Comparison of ENCODE assay signal across 8 mouse cellular contexts in genomic region chr7:137549991-137550390, GRCm38 (mm10).
DNase-seq lines count a peak whose midpoint lies in the region; ATAC-seq and TF ChIP-seq lines count a peak whose summit lies in the region.

No protein-coding gene starts in this region.

- no peak for TF ChIP-seq POLR2A in lung, adult 2 months (IDR thresholded peaks at IDR 0.05; ENCODE audit: borderline replicate concordance, extremely low read depth, low read depth, low read length)

- intact Hi-C loops in heart, postnatal 25 days (cut with DNase I) = loop anchor here (1.0 kb wide), 1 partner anchor 72 kb away; no protein-coding TSS in a partner anchor
- intact Hi-C loops in gastrocnemius, postnatal 36 days (cut with DNase I) = loop anchor here (1.0 kb wide), 1 partner anchor 72 kb away; no protein-coding TSS in a partner anchor

- H3K27me3 ChIP-seq in lung, postnatal 0 days (replicated peaks; ENCODE audit: insufficient read depth, low read length) = no peaks in the 10 kb centered on the region

- WGBS in lung, postnatal 0 days = 37% methylated on average over 2 of the region's 2 CpGs
- WGBS in lung, adult 2 months = 25% methylated on average over 2 of the region's 2 CpGs

- H3K36me3 ChIP-seq in lung, postnatal 0 days (ENCODE audit: insufficient read depth, low read length) = no peaks in the 10 kb centered on the region

- no peak for ATAC-seq in lung, postnatal 0 days

- no peak overlapping the region for H3K9ac ChIP-seq in lung, postnatal 0 days (replicated peaks; ENCODE audit: low read depth)

- H3K4me1 ChIP-seq in lung, postnatal 0 days (ENCODE audit: insufficient read depth, low read depth, low read length) = no peaks in the 10 kb centered on the region
- H3K4me1 ChIP-seq in lung, adult 2 months (ENCODE audit: control insufficient read depth, insufficient read depth, low read length) = no peaks in the 10 kb centered on the region

- H3K4me3 ChIP-seq in lung, postnatal 0 days (ENCODE audit: low read depth, low read length) = no peak overlapping the region
- H3K4me3 ChIP-seq in lung, adult 2 months (replicated peaks; ENCODE audit: extremely low read depth, low read depth, low read length) = no peak overlapping the region

- DNase-seq in heart, adult 11 months = peak; percentile 22
- no peak for DNase-seq in heart, postnatal 25 days (ENCODE audit: low spot score)
- DNase-seq in lung, postnatal 0 days (ENCODE audit: low spot score) = peak; percentile 71
- no peak for DNase-seq in lung, adult 2 months
- peak; percentile 74 for DNase-seq in adipocyte (ENCODE audit: low spot score)
- DNase-seq in lung, postnatal 14 days = peak; percentile 9
- no peak for DNase-seq in gastrocnemius, postnatal 36 days
- DNase-seq in ovary, postnatal 10 days (ENCODE audit: low spot score) = no peak

- H3K4me2 ChIP-seq in lung, postnatal 0 days (replicated peaks; ENCODE audit: low read depth, low read length) = no peak overlapping the region

- no peaks in the 10 kb centered on the region for H3K9me3 ChIP-seq in lung, postnatal 0 days (ENCODE audit: low read length)

- TF ChIP-seq CTCF in lung, postnatal 0 days (IDR thresholded peaks at IDR 0.05) = peak; percentile 69
- TF ChIP-seq CTCF in lung, adult 2 months (IDR thresholded peaks at IDR 0.05; ENCODE audit: insufficient read depth, low read length) = no peak

- no peak overlapping the region for H3K27ac ChIP-seq in lung, postnatal 0 days (ENCODE audit: low read length)

- no peak for TF ChIP-seq EP300 in lung, postnatal 0 days (IDR thresholded peaks at IDR 0.05)

Comparison
In these comparisons a context has a peak if more than half of its experiments do, and no peak if none do; other contexts are left out.
1. DNase-seq: peak in heart, adult 11 months (single experiment), lung, postnatal 0 days (single experiment), adipocyte (single experiment) and lung, postnatal 14 days (single experiment); none in heart, postnatal 25 days (single experiment), lung, adult 2 months (single experiment), gastrocnemius, postnatal 36 days (0 of 2) and ovary, postnatal 10 days (single experiment).